Comparison of ENCODE assay signal across 8 mouse cellular contexts in genomic region chr12:21316869-21317265, GRCm38 (mm10). TPM values are rescaled to one million over a fixed set of nuclear protein-coding genes. Genes with fewer than 3 reads are reported as not detected.
DNase-seq lines count a peak whose midpoint lies in the region; ATAC-seq and TF ChIP-seq lines count a peak whose summit lies in the region.

No protein-coding gene starts in this region.

- peaks cover 13% of the 10 kb centered on the region; the same call in 1 of the 2 replicates for H3K4me1 ChIP-seq in heart, embryonic 15.5 days (replicated peaks)
- peaks cover 6% of the 10 kb centered on the region; the same call in 1 of the 2 replicates for H3K4me1 ChIP-seq in midbrain, embryonic 12.5 days

- ATAC-seq in heart, embryonic 15.5 days (replicated peaks; ENCODE audit: insufficient number of reproducible peaks, insufficient read depth, low FRiP score, low read depth), result no peak
- no peak for ATAC-seq in midbrain, embryonic 12.5 days (ENCODE audit: low FRiP score, low read depth)

- H3K4me3 ChIP-seq in left cerebral cortex, adult 2 months, result peak overlapping the region; percentile 70
- peak overlapping the region; percentile 85 for H3K4me3 ChIP-seq in heart, embryonic 15.5 days
- H3K4me3 ChIP-seq in midbrain, embryonic 12.5 days, result peak overlapping the region; percentile 59

- H3K27ac ChIP-seq in left cerebral cortex, adult 2 months, result no peak overlapping the region
- peak overlapping the region; percentile 81 for H3K27ac ChIP-seq in heart, embryonic 15.5 days
- no peak overlapping the region for H3K27ac ChIP-seq in midbrain, embryonic 12.5 days (replicated peaks)

- H3K9ac ChIP-seq in heart, embryonic 15.5 days, result peak overlapping the region; percentile 80
- peak overlapping the region; percentile 65 for H3K9ac ChIP-seq in midbrain, embryonic 12.5 days (replicated peaks)

- no peaks in the 10 kb centered on the region for H3K9me3 ChIP-seq in heart, embryonic 15.5 days (replicated peaks)
- no peaks in the 10 kb centered on the region for H3K9me3 ChIP-seq in midbrain, embryonic 12.5 days

- H3K27me3 ChIP-seq in heart, embryonic 15.5 days, result no peaks in the 10 kb centered on the region
- no peaks in the 10 kb centered on the region for H3K27me3 ChIP-seq in midbrain, embryonic 12.5 days

- peaks cover 32% of the 10 kb centered on the region for H3K36me3 ChIP-seq in heart, embryonic 15.5 days
- H3K36me3 ChIP-seq in midbrain, embryonic 12.5 days, result peaks cover 40% of the 10 kb centered on the region

- H3K4me2 ChIP-seq in heart, embryonic 15.5 days, result peak overlapping the region; percentile 80
- H3K4me2 ChIP-seq in midbrain, embryonic 12.5 days (replicated peaks), result peak overlapping the region; percentile 59

- WGBS in heart, embryonic 15.5 days, result 22% methylated on average over 7 of the region's 7 CpGs
- 36% methylated on average over 7 of the region's 7 CpGs for WGBS in midbrain, embryonic 12.5 days

- no peak for DNase-seq in left cerebral cortex, adult 2 months (ENCODE audit: extremely low spot score in 1 of 2, low spot score in 2 of 2)
- no peak for DNase-seq in left cerebral cortex, postnatal 14 days (ENCODE audit: low spot score in 2 of 2)
- DNase-seq in c-Kit-positive CD71-positive TER-119-positive erythroid progenitor cells, embryonic 14.5 days (ENCODE audit: low spot score), result peak; percentile 29
- DNase-seq in layer of hippocampus, adult 9-11 months, result peak; percentile 42
- no peak for DNase-seq in frontal cortex, postnatal 10 days (ENCODE audit: low spot score in 2 of 2)
- DNase-seq in thymus, postnatal 14 days, result no peak

- intact Hi-C loops in left cerebral cortex, adult 2 months (cut with DNase I), result loop anchor here (1.0 to 10.0 kb wide), 3 partner anchors 31 to 392 kb away; partner anchors contain the start of genes Adam17 and Itgb1bp1
- intact Hi-C loops in left cerebral cortex, postnatal 14 days (cut with DNase I), result loop anchor here (5.0 kb wide), 1 partner anchor 55 kb away; the partner anchor contains the start of gene Adam17

- TF ChIP-seq CTCF in left cerebral cortex, adult 2 months (IDR thresholded peaks at IDR 0.05), result no peak

RNA-seq across cellular contexts. Expression of gene Iah1, which starts 0.7 kb away (rescaled TPM):
- 10 to 100 TPM; 12.8 to 13.4 TPM for total RNA-seq in left cerebral cortex, adult 2 months (2021)
- 10 to 100 TPM; 18.3 to 21.2 TPM for total RNA-seq in left cerebral cortex, postnatal 14 days (2021)
- 37.7 and 38.7 TPM in 2 replicates for polyA plus RNA-seq in heart, embryonic 15.5 days (2015; fragmentation: Nextera tagmentation; extraction: Ambion mirVana)
- 48.8 TPM in 2 replicates for polyA plus RNA-seq in midbrain, embryonic 12.5 days (2016; fragmentation: Nextera tagmentation; extraction: Ambion mirVana)

RNA-seq across cellular contexts. Expression of gene Itgb1bp1, which starts 30.8 kb away (rescaled TPM):
- total RNA-seq in left cerebral cortex, adult 2 months (2021), result 10 to 100 TPM; 33.4 to 34.3 TPM
- 10 to 100 TPM; 34.3 to 37.1 TPM for total RNA-seq in left cerebral cortex, postnatal 14 days (2021)
- polyA plus RNA-seq in heart, embryonic 15.5 days (2015; fragmentation: Nextera tagmentation; extraction: Ambion mirVana), result 35.0 and 38.7 TPM in 2 replicates
- 38.5 and 43.8 TPM in 2 replicates for polyA plus RNA-seq in midbrain, embryonic 12.5 days (2016; fragmentation: Nextera tagmentation; extraction: Ambion mirVana)

RNA-seq across cellular contexts. Expression of gene Cpsf3, which starts 31.7 kb away (rescaled TPM):
- 10 to 100 TPM; 43.8 to 54.1 TPM for total RNA-seq in left cerebral cortex, adult 2 months (2021)
- 10 to 100 TPM; 43.6 to 48.4 TPM for total RNA-seq in left cerebral cortex, postnatal 14 days (2021)
- 63.1 and 69.1 TPM in 2 replicates for polyA plus RNA-seq in heart, embryonic 15.5 days (2015; fragmentation: Nextera tagmentation; extraction: Ambion mirVana)
- polyA plus RNA-seq in midbrain, embryonic 12.5 days (2016; fragmentation: Nextera tagmentation; extraction: Ambion mirVana), result 128 and 131 TPM in 2 replicates

RNA-seq across cellular contexts. Expression of gene Adam17, which starts 56.6 kb away (rescaled TPM):
- total RNA-seq in left cerebral cortex, adult 2 months (2021), result 10 to 100 TPM; 18.1 to 20.6 TPM
- total RNA-seq in left cerebral cortex, postnatal 14 days (2021), result 10 to 100 TPM; 17.9 to 20.4 TPM
- 25.1 and 30.2 TPM in 2 replicates for polyA plus RNA-seq in heart, embryonic 15.5 days (2015; fragmentation: Nextera tagmentation; extraction: Ambion mirVana)
- 34.1 and 36.8 TPM in 2 replicates for polyA plus RNA-seq in midbrain, embryonic 12.5 days (2016; fragmentation: Nextera tagmentation; extraction: Ambion mirVana)

Comparison
In these comparisons a context has a peak if more than half of its experiments do, and no peak if none do; other contexts are left out.
1. DNase-seq: peak in c-Kit-positive CD71-positive TER-119-positive erythroid progenitor cells, embryonic 14.5 days (single experiment) and layer of hippocampus, adult 9-11 months (single experiment); none in left cerebral cortex, adult 2 months (0 of 2), left cerebral cortex, postnatal 14 days (0 of 2), frontal cortex, postnatal 10 days (0 of 2) and thymus, postnatal 14 days (single experiment).
2. Peak in every context shown above with its lines, with median percentiles within 50 percentile points of each other: H3K4me3 ChIP-seq.